Mouse (Mus musculus): ENCODE measurements around the gene Nosip. TPM values are rescaled to one million over a fixed set of nuclear protein-coding genes. Genes with fewer than 3 reads are reported as not detected.
"Not testable (repeated sequence)": the region's sequence is repeated elsewhere in the genome, so short reads cannot be mapped to it uniquely, and the experiment has no call there.

Gene Nosip
- polyA plus RNA-seq, 1 experiment from 2014 or later = 67.3 TPM

DNA sequence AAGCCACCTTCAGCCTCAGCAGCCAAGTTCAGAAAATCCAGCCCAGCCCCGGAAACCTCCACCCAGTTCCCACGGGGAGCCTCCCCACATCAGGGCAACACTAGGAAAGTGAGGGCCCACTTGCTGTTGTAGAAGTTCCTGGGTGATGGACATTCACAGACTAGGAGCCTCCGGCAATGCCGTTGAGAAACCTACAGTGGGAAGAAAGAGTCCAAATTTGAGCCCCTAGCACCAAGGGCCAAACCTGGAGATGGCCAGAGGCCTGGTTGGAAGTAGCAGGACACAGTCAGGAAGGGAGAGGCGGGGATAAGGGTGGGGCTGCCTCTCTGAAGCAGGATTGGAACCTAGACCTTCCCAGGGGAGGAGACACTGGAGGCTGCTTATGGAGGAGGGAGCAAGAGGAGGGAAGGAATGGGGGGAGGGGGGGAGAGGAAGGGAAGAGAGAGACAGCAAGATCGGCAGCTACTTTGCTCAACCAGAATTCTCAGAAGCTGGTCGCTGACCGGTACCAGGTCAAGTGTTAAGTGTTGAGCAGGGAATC is 43.1 kb upstream of the Nosip start:
- ATAC-seq (ENCODE audit: low read depth) = no peak
- no peak overlapping the region for H3K9ac ChIP-seq (replicated peaks; ENCODE audit: low read depth, low read length)
- peaks cover 13% of the 10 kb centered on the region; the same call in 1 of the 2 replicates for H3K4me1 ChIP-seq (ENCODE audit: control insufficient read depth, insufficient read depth, low read length)
- no peaks in the 10 kb centered on the region for H3K9me3 ChIP-seq (ENCODE audit: control insufficient read depth, low read length)
- H3K4me2 ChIP-seq (ENCODE audit: low read depth, low read length) = 0 out of 2 replicates have a peak overlapping the region, but pooled peaks have one; percentile 2
- H3K27me3 ChIP-seq (ENCODE audit: control insufficient read depth, insufficient read depth, low read length) = no peaks in the 10 kb centered on the region
- no peaks in the 10 kb centered on the region for H3K36me3 ChIP-seq (ENCODE audit: control insufficient read depth, insufficient read depth, low read length)
- no peak overlapping the region for H3K4me3 ChIP-seq (ENCODE audit: low read depth, low read length)
- WGBS = 47% methylated on average over 8 of the region's 8 CpGs
- no peak overlapping the region for H3K27ac ChIP-seq (ENCODE audit: low read depth, low read length)

DNA sequence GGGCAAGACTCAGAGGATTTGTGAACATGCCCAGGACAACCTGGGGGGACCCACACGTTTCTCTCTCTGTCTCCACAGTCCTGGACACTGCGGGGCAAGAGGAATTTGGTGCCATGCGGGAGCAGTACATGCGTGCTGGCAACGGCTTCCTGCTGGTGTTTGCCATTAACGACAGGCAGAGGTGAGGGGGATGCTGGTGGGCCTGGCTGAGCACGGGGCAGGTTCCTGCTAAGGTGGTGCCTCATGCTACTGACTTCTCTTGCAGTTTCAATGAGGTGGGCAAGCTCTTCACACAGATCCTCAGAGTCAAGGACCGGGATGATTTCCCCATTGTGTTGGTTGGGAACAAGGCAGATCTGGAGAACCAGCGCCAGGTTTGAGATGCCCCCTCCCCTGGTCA is 42.0 kb upstream of the Nosip start:
- H3K27ac ChIP-seq (ENCODE audit: low read depth, low read length) = no peak overlapping the region
- H3K4me1 ChIP-seq (ENCODE audit: control insufficient read depth, insufficient read depth, low read length) = peaks cover 5% of the 10 kb centered on the region; the same call in 1 of the 2 replicates
- no peaks in the 10 kb centered on the region for H3K27me3 ChIP-seq (ENCODE audit: control insufficient read depth, insufficient read depth, low read length)
- no peak overlapping the region for H3K4me3 ChIP-seq (ENCODE audit: low read depth, low read length)
- no peak for ATAC-seq (ENCODE audit: low read depth)
- no peak overlapping the region for H3K4me2 ChIP-seq (ENCODE audit: low read depth, low read length)
- H3K9me3 ChIP-seq (ENCODE audit: control insufficient read depth, low read length) = no peaks in the 10 kb centered on the region
- no peaks in the 10 kb centered on the region for H3K36me3 ChIP-seq (ENCODE audit: control insufficient read depth, insufficient read depth, low read length)
- no peak overlapping the region for H3K9ac ChIP-seq (replicated peaks; ENCODE audit: low read depth, low read length)
- 75% methylated on average over 9 of the region's 9 CpGs for WGBS

DNA sequence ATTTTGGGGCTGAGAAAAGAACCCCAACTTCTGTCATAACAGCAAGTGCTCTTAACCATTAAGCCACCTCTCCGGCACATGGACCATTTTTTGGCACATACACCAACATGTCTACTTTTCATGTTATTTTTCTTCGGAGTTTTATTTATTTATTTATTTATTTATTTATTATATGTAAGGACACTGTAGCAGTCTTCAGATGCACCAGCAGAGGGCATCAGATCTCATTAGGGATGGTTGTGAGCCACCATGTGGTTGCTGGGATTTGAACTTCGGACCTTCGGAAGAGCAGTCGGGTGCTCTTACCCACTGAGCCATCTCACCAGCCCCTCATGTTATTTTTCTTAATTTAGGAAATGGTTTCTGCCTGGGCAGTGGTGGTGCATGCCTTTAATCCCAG is 38.5 kb upstream of the Nosip start:
- ATAC-seq (ENCODE audit: low read depth); H3K27me3 ChIP-seq (ENCODE audit: control insufficient read depth, insufficient read depth, low read length); H3K9me3 ChIP-seq (ENCODE audit: control insufficient read depth, low read length); H3K9ac ChIP-seq (replicated peaks; ENCODE audit: low read depth, low read length); H3K27ac ChIP-seq (ENCODE audit: low read depth, low read length); H3K4me2 ChIP-seq (ENCODE audit: low read depth, low read length); H3K4me1 ChIP-seq (ENCODE audit: control insufficient read depth, insufficient read depth, low read length); H3K4me3 ChIP-seq (ENCODE audit: low read depth, low read length): not testable (repeated sequence)
- peaks cover 15% of the 10 kb centered on the region for H3K36me3 ChIP-seq (ENCODE audit: control insufficient read depth, insufficient read depth, low read length)
- 84% methylated on average over 5 of the region's 5 CpGs for WGBS

DNA sequence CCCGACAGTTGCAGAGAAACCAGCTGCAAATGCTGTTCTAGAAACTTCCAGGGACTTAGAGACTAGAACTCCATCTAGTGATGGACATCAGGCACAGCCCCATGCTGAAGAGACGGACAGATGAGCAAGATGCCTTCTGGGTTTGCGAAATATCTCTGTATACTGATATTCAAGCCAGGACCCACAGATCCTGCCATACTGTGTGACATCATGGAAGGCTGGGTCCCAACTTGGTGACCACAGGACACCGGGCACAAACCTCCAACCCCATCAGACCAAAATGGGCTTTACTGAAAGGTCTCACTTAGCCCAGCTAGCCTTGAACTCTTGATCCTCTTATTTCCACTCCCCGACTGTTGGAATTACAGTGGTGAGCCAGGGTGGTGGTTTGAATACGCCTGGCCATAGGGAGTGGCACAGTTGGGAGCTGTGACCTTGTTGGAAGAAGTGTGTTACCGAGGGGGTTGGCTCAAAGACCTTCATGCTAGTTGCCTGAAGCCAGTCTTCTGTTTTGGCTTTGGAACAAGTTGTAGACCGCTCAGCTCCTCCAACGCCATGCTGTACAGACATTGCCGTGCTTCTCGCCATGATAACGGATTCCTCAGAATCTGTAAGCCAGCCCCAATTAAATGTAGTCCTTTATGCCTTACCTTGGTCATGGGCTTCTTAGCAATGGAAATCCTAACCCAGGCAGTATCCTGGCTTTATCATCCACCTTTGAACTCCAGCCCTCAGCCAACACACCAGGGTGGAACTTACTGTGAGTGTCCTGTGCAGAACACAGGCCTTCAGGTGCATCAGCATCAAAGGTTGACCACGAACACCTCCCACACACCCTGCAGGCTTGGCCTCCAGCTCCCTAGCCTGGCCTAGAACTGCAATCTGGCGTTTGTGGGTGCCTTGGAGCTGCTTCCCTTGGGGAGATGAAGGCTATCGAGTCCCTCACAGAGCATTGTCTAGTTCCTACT is 37.7 kb upstream of the Nosip start:
- peaks cover 21% of the 10 kb centered on the region for H3K36me3 ChIP-seq (ENCODE audit: control insufficient read depth, insufficient read depth, low read length)
- 90% methylated on average over 15 of the region's 15 CpGs for WGBS
- no peaks in the 10 kb centered on the region; the same call in 1 of the 2 replicates for H3K4me1 ChIP-seq (ENCODE audit: control insufficient read depth, insufficient read depth, low read length)
- no peaks in the 10 kb centered on the region for H3K9me3 ChIP-seq (ENCODE audit: control insufficient read depth, low read length)
- H3K4me3 ChIP-seq (ENCODE audit: low read depth, low read length) = no peak overlapping the region
- no peaks in the 10 kb centered on the region for H3K27me3 ChIP-seq (ENCODE audit: control insufficient read depth, insufficient read depth, low read length)
- H3K4me2 ChIP-seq (ENCODE audit: low read depth, low read length) = no peak overlapping the region
- H3K9ac ChIP-seq (replicated peaks; ENCODE audit: low read depth, low read length) = no peak overlapping the region
- ATAC-seq (ENCODE audit: low read depth) = no peak
- no peak overlapping the region for H3K27ac ChIP-seq (ENCODE audit: low read depth, low read length)

DNA sequence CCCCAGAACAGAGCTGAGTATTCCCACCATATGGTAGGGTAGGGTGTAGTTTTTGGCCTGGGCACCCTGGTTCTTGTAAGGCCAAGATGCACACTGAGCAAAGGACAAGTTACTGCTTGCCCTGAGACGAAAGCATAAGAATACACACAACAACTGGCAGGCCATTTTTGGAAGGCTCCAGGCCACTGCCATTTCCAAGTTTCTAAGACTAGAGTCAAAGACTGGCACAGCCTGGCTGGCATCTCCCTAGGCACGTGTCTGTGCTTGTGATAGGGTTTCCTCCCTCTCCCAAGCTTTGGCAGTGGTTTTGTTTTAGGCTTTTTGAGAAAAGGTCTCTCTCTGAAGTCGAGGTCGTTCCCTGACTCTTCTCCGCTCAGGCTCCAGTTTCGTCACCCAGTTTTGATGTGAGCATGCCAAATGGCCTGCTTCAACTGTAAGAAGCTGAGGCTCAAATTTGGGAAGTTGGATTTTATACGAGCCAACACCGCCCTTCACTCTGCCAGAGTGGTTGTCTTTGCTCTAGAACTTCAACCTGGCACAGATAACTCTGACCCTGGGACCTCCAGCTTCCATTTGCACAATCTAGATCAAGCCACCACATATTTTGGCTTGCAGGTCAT is 36.5 kb upstream of the Nosip start:
- no peak overlapping the region for H3K9ac ChIP-seq (replicated peaks; ENCODE audit: low read depth, low read length)
- H3K36me3 ChIP-seq (ENCODE audit: control insufficient read depth, insufficient read depth, low read length) = peaks cover 32% of the 10 kb centered on the region
- WGBS = 85% methylated on average over 8 of the region's 8 CpGs
- H3K27ac ChIP-seq (ENCODE audit: low read depth, low read length) = no peak overlapping the region; the same call in 1 of the 2 replicates
- no peak for ATAC-seq (ENCODE audit: low read depth)
- H3K9me3 ChIP-seq (ENCODE audit: control insufficient read depth, low read length) = no peaks in the 10 kb centered on the region
- H3K4me2 ChIP-seq (ENCODE audit: low read depth, low read length) = no peak overlapping the region
- no peaks in the 10 kb centered on the region; the same call in 1 of the 2 replicates for H3K4me1 ChIP-seq (ENCODE audit: control insufficient read depth, insufficient read depth, low read length)
- H3K27me3 ChIP-seq (ENCODE audit: control insufficient read depth, insufficient read depth, low read length) = no peaks in the 10 kb centered on the region
- H3K4me3 ChIP-seq (ENCODE audit: low read depth, low read length) = no peak overlapping the region

DNA sequence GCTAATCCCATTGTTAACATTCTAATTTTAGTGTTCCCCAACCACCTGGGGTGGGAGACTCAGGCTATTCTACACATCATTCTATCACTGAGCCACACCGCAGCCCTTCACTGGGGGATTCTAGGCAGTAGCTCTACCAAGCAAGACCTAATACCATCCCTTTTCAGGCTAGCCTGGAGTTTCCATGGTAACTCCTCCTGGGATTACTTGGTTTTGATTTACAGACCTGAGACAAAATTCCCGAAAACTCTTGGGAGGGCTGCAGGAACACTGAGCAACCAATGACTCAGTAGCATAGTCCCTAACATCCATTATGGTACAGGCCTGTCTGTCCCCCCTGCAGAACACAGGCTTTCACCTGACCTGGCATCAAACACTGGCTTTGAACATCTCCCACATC is 36.0 kb upstream of the Nosip start:
- H3K4me3 ChIP-seq (ENCODE audit: low read depth, low read length) = no peak overlapping the region
- ATAC-seq (ENCODE audit: low read depth) = no peak

DNA sequence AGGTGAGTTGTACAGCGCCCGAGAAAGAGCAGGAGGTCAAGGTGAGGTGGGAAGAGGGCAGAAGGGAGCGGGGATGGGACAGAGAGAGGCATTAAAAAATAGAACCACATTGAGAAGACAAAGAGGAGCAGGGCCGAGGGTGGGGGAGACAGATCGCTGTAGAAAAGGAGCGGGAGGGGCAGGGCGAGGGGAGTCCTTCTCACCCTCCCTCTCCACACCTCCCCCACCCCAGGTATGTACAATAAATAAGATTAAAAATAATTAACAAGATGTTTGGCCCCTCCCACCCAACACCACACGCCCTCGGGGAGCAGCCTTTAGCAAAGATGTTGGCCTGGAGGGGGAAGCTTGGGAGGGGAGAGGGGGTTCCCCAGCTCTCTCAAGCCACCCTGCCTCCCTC is 34.5 kb upstream of the Nosip start:
- WGBS = 94% methylated on average over 9 of the region's 9 CpGs

More for the DNA sequence above, 36.0 kb upstream of the Nosip start:
- H3K9ac ChIP-seq (replicated peaks; ENCODE audit: low read depth, low read length) = no peak overlapping the region
- peaks cover 38% of the 10 kb centered on the region for H3K36me3 ChIP-seq (ENCODE audit: control insufficient read depth, insufficient read depth, low read length)
- no peak overlapping the region for H3K4me2 ChIP-seq (ENCODE audit: low read depth, low read length)
- H3K4me1 ChIP-seq (ENCODE audit: control insufficient read depth, insufficient read depth, low read length) = no peaks in the 10 kb centered on the region; the same call in 1 of the 2 replicates
- no peak overlapping the region; the same call in 1 of the 2 replicates for H3K27ac ChIP-seq (ENCODE audit: low read depth, low read length)
- no peaks in the 10 kb centered on the region for H3K9me3 ChIP-seq (ENCODE audit: control insufficient read depth, low read length)
- WGBS = 48% methylated on average over 2 of the region's 2 CpGs
- no peaks in the 10 kb centered on the region for H3K27me3 ChIP-seq (ENCODE audit: control insufficient read depth, insufficient read depth, low read length)

DNA sequence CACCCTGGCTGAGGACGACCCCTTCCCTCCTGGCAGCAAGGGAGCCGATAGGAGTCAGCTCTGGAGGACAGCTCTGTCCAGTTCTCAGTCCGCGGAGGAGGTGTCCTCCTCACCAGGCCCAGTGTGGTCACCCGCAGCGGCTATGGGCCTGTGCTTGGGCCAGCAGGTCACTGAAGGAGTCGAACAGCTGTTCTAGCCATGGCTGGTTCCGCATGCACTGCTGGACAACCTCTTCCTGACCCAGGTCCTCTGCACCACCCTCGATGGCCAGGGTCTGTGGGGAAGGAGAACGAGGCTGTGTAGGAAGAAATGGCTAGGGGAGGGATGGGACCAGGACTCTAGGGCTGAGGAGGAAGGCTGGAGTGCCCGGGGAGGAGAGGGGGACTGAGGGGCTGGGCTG is 33.9 kb upstream of the Nosip start:
- no peaks in the 10 kb centered on the region for H3K9me3 ChIP-seq (ENCODE audit: control insufficient read depth, low read length)
- 95% methylated on average over 11 of the region's 11 CpGs for WGBS
- no peak overlapping the region for H3K9ac ChIP-seq (replicated peaks; ENCODE audit: low read depth, low read length)
- no peak overlapping the region for H3K4me2 ChIP-seq (ENCODE audit: low read depth, low read length)
- no peak for ATAC-seq (ENCODE audit: low read depth)
- H3K4me1 ChIP-seq (ENCODE audit: control insufficient read depth, insufficient read depth, low read length) = no peaks in the 10 kb centered on the region; the same call in 1 of the 2 replicates
- H3K27ac ChIP-seq (ENCODE audit: low read depth, low read length) = no peak overlapping the region
- H3K4me3 ChIP-seq (ENCODE audit: low read depth, low read length) = no peak overlapping the region
- H3K27me3 ChIP-seq (ENCODE audit: control insufficient read depth, insufficient read depth, low read length) = no peaks in the 10 kb centered on the region
- H3K36me3 ChIP-seq (ENCODE audit: control insufficient read depth, insufficient read depth, low read length) = peaks cover 57% of the 10 kb centered on the region

More for the DNA sequence above, 34.5 kb upstream of the Nosip start:
- Histone ChIP-seq H3K36me3 (ENCODE audit: control insufficient read depth, insufficient read depth, low read length) (peaks cover 52% of the 10 kb centered on the region), H3K9me3 (ENCODE audit: control insufficient read depth, low read length) (no peaks in the 10 kb centered on the region), H3K4me3 (ENCODE audit: low read depth, low read length) (no peak overlapping the region), H3K4me2 (ENCODE audit: low read depth, low read length) (no peak overlapping the region), H3K27ac (ENCODE audit: low read depth, low read length) (no peak overlapping the region), H3K9ac (replicated peaks; ENCODE audit: low read depth, low read length) (no peak overlapping the region), H3K4me1 (ENCODE audit: control insufficient read depth, insufficient read depth, low read length) (no peaks in the 10 kb centered on the region; the same call in 1 of the 2 replicates), H3K27me3 (ENCODE audit: control insufficient read depth, insufficient read depth, low read length) (no peaks in the 10 kb centered on the region)
- ATAC-seq (ENCODE audit: low read depth) = no peak

Data from neural tube, embryonic 14.5 days (tissue).